8 mouse cellular contexts compared by ENCODE assay signal in the genomic region with DNA sequence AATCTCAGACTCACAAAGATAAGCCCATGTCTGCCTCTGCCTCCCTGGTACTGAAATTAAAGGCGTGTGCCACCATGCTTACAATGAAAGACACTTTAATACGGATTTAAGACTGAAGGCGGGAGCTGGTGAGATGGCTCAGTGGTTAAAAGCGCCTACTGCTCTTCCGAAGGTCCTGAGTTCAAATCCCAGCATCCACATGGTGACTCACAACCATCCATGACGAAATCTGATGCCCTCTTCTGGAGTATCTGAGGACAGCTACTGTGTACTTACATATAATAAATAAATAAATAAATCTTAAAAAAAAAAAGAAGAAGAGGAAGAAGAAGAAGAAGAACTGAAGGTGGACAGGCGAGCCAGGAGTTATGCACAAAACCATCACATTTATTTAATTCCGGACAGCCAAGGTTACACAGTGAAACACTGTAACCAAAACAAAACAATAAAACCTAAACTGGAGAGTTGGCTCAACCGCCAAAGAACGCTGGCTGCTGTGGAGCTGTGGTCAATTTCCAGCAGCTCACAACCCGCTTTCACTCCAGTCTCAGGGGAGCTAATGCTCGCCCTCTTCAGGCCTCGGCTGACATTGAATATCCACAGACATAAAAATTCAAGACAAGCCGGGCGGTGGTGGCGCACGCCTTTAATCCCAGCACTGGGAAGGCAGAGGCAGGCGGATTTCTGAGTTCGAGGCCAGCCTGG. TPM values are rescaled to one million over a fixed set of nuclear protein-coding genes. Genes with fewer than 3 reads are reported as not detected.
DNase-seq lines count a peak whose midpoint lies in the region; ATAC-seq and TF ChIP-seq lines count a peak whose summit lies in the region.

No protein-coding gene starts in this region.

- no peaks in the 10 kb centered on the region; the same call in none of the 2 replicates for H3K4me1 ChIP-seq in intestine, postnatal 0 days (replicated peaks; ENCODE audit: control insufficient read depth, insufficient read depth, low read length)
- peaks cover 34% of the 10 kb centered on the region for H3K4me1 ChIP-seq in neural tube, embryonic 15.5 days

- H3K4me3 ChIP-seq in intestine, postnatal 0 days (ENCODE audit: low read depth, low read length) = peak overlapping the region; percentile 87
- H3K4me3 ChIP-seq in neural tube, embryonic 15.5 days (replicated peaks) = peak overlapping the region; percentile 74

- 0 out of 2 replicates have a peak overlapping the region, but pooled peaks have one; percentile 92 for H3K9ac ChIP-seq in intestine, postnatal 0 days (ENCODE audit: low read depth, low read length)
- H3K9ac ChIP-seq in neural tube, embryonic 15.5 days (replicated peaks) = peak overlapping the region; percentile 47; the same call in 1 of the 2 replicates

- H3K9me3 ChIP-seq in intestine, postnatal 0 days (ENCODE audit: control insufficient read depth) = no peaks in the 10 kb centered on the region
- no peaks in the 10 kb centered on the region for H3K9me3 ChIP-seq in neural tube, embryonic 15.5 days (replicated peaks)

- 71% methylated on average over 19 of the region's 19 CpGs for WGBS in intestine, postnatal 0 days
- WGBS in neural tube, embryonic 15.5 days = 76% methylated on average over 19 of the region's 19 CpGs

- H3K27me3 ChIP-seq in intestine, postnatal 0 days (replicated peaks; ENCODE audit: control insufficient read depth, insufficient read depth, low read length) = no peaks in the 10 kb centered on the region
- H3K27me3 ChIP-seq in neural tube, embryonic 15.5 days (replicated peaks) = no peaks in the 10 kb centered on the region

- peak; percentile 45 for TF ChIP-seq CTCF in intestine, postnatal 0 days (IDR thresholded peaks at IDR 0.05; ENCODE audit: low read depth)

- DNase-seq in A20 (ENCODE audit: low read depth, low spot score) (peak; percentile 91), R1 (ENCODE audit: low read depth, low spot score) (peak; percentile 92)
- peak; percentile 68 to 73 for DNase-seq in lung, adult 18-20 months
- DNase-seq in frontal cortex, postnatal 25 days (ENCODE audit: low spot score in 2 of 2) = no peak

- H3K27ac ChIP-seq in intestine, postnatal 0 days (ENCODE audit: low read depth, low read length) = peak overlapping the region; percentile 89
- H3K27ac ChIP-seq in neural tube, embryonic 15.5 days (replicated peaks) = peak overlapping the region; percentile 85

- H3K4me2 ChIP-seq in intestine, postnatal 0 days (replicated peaks; ENCODE audit: low read depth) = peak overlapping the region; percentile 70
- H3K4me2 ChIP-seq in neural tube, embryonic 15.5 days = peak overlapping the region; percentile 71

- peak; percentile 76 for ATAC-seq in common myeloid progenitor, adult 5-6 weeks (replicated peaks; ENCODE audit: low read depth, poor library complexity, severe bottlenecking)
- ATAC-seq in granulocyte monocyte progenitor cell, adult 5-6 weeks (replicated peaks; ENCODE audit: poor library complexity, severe bottlenecking) = peak; percentile 62
- no peak for ATAC-seq in intestine, postnatal 0 days
- peak; percentile 19 for ATAC-seq in neural tube, embryonic 15.5 days (ENCODE audit: low FRiP score)

- H3K36me3 ChIP-seq in intestine, postnatal 0 days (ENCODE audit: control insufficient read depth, insufficient read depth) = peaks cover 6% of the 10 kb centered on the region; the same call in 1 of the 2 replicates
- no peaks in the 10 kb centered on the region for H3K36me3 ChIP-seq in neural tube, embryonic 15.5 days

RNA-seq across cellular contexts. Expression of a gene that starts 0.8 kb away (rescaled TPM):
- total RNA-seq in common myeloid progenitor, adult 5-6 weeks (2017) = 63.4 and 68.1 TPM in 2 replicates
- total RNA-seq in granulocyte monocyte progenitor cell, adult 5-6 weeks (2014; fragmentation: Nextera tagmentation) = 72.1 and 81.1 TPM in 2 replicates
- total RNA-seq in granulocyte monocyte progenitor cell, adult 5-6 weeks (2017) = 61.2 and 64.1 TPM in 2 replicates
- polyA plus RNA-seq in intestine, postnatal 0 days (2015; fragmentation: Nextera tagmentation; extraction: Ambion mirVana) = 32.5 and 34.6 TPM in 2 replicates
- polyA plus RNA-seq in neural tube, embryonic 15.5 days (2015; fragmentation: Nextera tagmentation; extraction: Ambion mirVana) = 92.8 and 101 TPM in 2 replicates

RNA-seq across cellular contexts. Expression of a gene that starts 11.1 kb away (rescaled TPM):
- 960 and 1,032 TPM in 2 replicates for total RNA-seq in common myeloid progenitor, adult 5-6 weeks (2017)
- total RNA-seq in granulocyte monocyte progenitor cell, adult 5-6 weeks (2014; fragmentation: Nextera tagmentation) = 4,181 and 4,473 TPM in 2 replicates
- 929 and 980 TPM in 2 replicates for total RNA-seq in granulocyte monocyte progenitor cell, adult 5-6 weeks (2017)
- 695 and 702 TPM in 2 replicates for polyA plus RNA-seq in intestine, postnatal 0 days (2015; fragmentation: Nextera tagmentation; extraction: Ambion mirVana)
- polyA plus RNA-seq in neural tube, embryonic 15.5 days (2015; fragmentation: Nextera tagmentation; extraction: Ambion mirVana) = 467 and 619 TPM in 2 replicates

RNA-seq across cellular contexts. Expression of a gene that starts 27.5 kb away (rescaled TPM):
- 49.6 and 63.8 TPM in 2 replicates for total RNA-seq in common myeloid progenitor, adult 5-6 weeks (2017)
- 60.1 and 83.1 TPM in 2 replicates for total RNA-seq in granulocyte monocyte progenitor cell, adult 5-6 weeks (2014; fragmentation: Nextera tagmentation)
- total RNA-seq in granulocyte monocyte progenitor cell, adult 5-6 weeks (2017) = 45.8 and 47.7 TPM in 2 replicates
- 68.8 and 69.7 TPM in 2 replicates for polyA plus RNA-seq in intestine, postnatal 0 days (2015; fragmentation: Nextera tagmentation; extraction: Ambion mirVana)
- 125 and 136 TPM in 2 replicates for polyA plus RNA-seq in neural tube, embryonic 15.5 days (2015; fragmentation: Nextera tagmentation; extraction: Ambion mirVana)

RNA-seq across cellular contexts. Expression of a gene that starts 33.0 kb away (rescaled TPM):
- total RNA-seq in common myeloid progenitor, adult 5-6 weeks (2017) = 2.1 and 3.9 TPM in 2 replicates
- total RNA-seq in granulocyte monocyte progenitor cell, adult 5-6 weeks (2014; fragmentation: Nextera tagmentation) = 4.1 and 6.1 TPM in 2 replicates
- total RNA-seq in granulocyte monocyte progenitor cell, adult 5-6 weeks (2017) = 0.88 and 1.1 TPM in 2 replicates
- polyA plus RNA-seq in intestine, postnatal 0 days (2015; fragmentation: Nextera tagmentation; extraction: Ambion mirVana) = 10.6 and 11.9 TPM in 2 replicates
- polyA plus RNA-seq in neural tube, embryonic 15.5 days (2015; fragmentation: Nextera tagmentation; extraction: Ambion mirVana) = 21.4 and 26.5 TPM in 2 replicates

RNA-seq across cellular contexts. Expression of a gene that starts 37.3 kb away (rescaled TPM):
- total RNA-seq in common myeloid progenitor, adult 5-6 weeks (2017) = not detected in 2 replicates
- not detected in 2 replicates for total RNA-seq in granulocyte monocyte progenitor cell, adult 5-6 weeks (2014; fragmentation: Nextera tagmentation)
- total RNA-seq in granulocyte monocyte progenitor cell, adult 5-6 weeks (2017) = 0.10 TPM in 1 of 2 replicates, not detected in the other
- 0.90 and 0.95 TPM in 2 replicates for polyA plus RNA-seq in intestine, postnatal 0 days (2015; fragmentation: Nextera tagmentation; extraction: Ambion mirVana)
- 18.6 and 19.8 TPM in 2 replicates for polyA plus RNA-seq in neural tube, embryonic 15.5 days (2015; fragmentation: Nextera tagmentation; extraction: Ambion mirVana)

Comparison
In these comparisons a context has a peak if more than half of its experiments do, and no peak if none do; other contexts are left out.
1. DNase-seq: peak in A20 (single experiment), R1 (single experiment) and lung, adult 18-20 months (2 of 2); none in frontal cortex, postnatal 25 days (0 of 2).